Mouse (Mus musculus): ENCODE measurements around the gene Ptp4a2.

DNA sequence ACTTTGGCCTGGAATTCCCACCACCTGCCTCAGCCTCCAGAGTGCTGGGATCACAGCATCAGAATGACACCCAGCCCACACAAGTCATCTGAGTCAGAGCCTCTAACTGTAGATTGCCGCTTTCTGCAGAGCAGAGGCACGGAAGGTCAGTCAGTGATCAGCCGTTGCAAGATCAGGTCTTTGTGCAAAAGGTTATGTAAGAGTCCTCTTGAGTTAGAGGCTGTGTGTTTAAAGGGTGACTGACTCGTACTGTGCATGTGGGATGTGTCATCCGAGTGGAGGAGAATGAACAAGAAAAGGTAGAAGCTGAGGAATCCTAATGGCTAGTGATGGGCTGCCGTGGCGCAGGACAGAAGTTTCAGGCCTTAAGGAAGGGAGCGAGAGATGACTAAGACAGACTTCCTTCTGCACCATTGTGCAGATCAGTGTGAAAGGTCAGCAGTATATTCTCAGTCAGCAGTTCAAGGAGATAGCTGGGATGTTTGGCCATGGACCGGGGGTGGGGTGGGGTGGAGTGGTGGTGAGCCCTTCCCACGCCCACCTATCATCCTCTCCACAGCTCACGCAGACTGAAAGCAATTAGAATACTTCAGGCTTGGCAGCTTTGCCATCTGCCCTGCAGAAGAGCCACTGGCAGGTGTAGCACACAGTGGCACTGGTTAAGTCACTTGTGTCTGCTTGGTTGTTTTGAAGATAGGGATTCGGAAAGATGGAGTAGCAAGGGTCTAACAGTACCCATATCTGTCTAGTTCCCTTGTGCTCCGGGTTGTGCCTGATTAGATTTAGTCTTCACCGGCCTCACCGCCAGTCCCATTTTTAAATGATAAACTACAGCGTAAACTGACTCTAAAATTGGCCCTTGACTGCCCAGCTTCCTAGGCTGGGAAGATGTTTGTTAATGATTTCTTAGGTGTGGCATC is 44.3 kb downstream of the Ptp4a2 start:
- TF ChIP-seq UBTF (IDR thresholded peaks at IDR 0.05; ENCODE audit: borderline replicate concordance, insufficient read depth, low read depth, low read length): no peak
- TF ChIP-seq ZC3H11A (IDR thresholded peaks at IDR 0.05; ENCODE audit: low read depth, low read length): no peak
- TF ChIP-seq ELF1 (IDR thresholded peaks at IDR 0.05; ENCODE audit: low read depth, low read length): no peak
- no peak for TF ChIP-seq ZMIZ1 (IDR thresholded peaks at IDR 0.05; ENCODE audit: low read depth, low read length)
- TF ChIP-seq MXI1 (IDR thresholded peaks at IDR 0.05; ENCODE audit: low read depth, low read length): no peak
- no peak for TF ChIP-seq MAX (IDR thresholded peaks at IDR 0.05; ENCODE audit: low read length)
- no peak for TF ChIP-seq SIN3A (IDR thresholded peaks at IDR 0.05; ENCODE audit: low read length)
